Mouse (Mus musculus) liver, adult 2 months (tissue): ENCODE measurements around the gene BC024978.

ENCODE experiments used
- CTCF ChIP-seq: fragments of 200-500 bp; IDR thresholded peaks from 2 replicates; pipeline ENCODE4 v1.5.1; 2011; ENCODE audit warnings: low read depth, low read length, control low read depth
- POLR2A ChIP-seq: fragments of 200-500 bp; IDR thresholded peaks from 2 replicates; pipeline ENCODE4 v1.6.1; 2011; ENCODE audit warnings: low read length, control low read depth; ENCODE audit not compliant: insufficient read depth; ENCODE audit errors: extremely low read depth

GRCm38 (mm10) chr7:27165696-27166095 is 29.9 kb upstream of the BC024978 start:
- TF ChIP-seq POLR2A (no peak), CTCF (no peak)
